Mouse (Mus musculus) MEL (cell line): Measurements from ENCODE around the gene E2f1. TPM values are rescaled to one million over a fixed set of nuclear protein-coding genes. Genes with fewer than 3 reads are reported as not detected.

Source experiments
- DNase-seq: peaks from one replicate; pipeline ENCODE4 v3.0.0; 2011; ENCODE audit warnings: low read depth, low spot score
- H3K27ac ChIP-seq: 2 replicates; pipeline ENCODE4 v1.5.1; 2012; ENCODE audit warnings: low read depth, mild to moderate bottlenecking, control low read depth, low read length, moderate library complexity; ENCODE audit not compliant: control insufficient read depth
- H3K27me3 ChIP-seq, 2 experiments: fragments of 150-350 bp in 1 of 2; sonication (generic) in 1 of 2; 2 replicates each; pipeline ENCODE4 v1.6.1; 2012; ENCODE audit warnings: low read length in 2 of 2, mild to moderate bottlenecking in 2 of 2, improper control_type of control experiment in 1 of 2, moderate library complexity in 1 of 2; ENCODE audit not compliant: insufficient read depth in 2 of 2, control insufficient read depth in 1 of 2
- H3K36me3 ChIP-seq, 2 experiments: 2 replicates each; pipeline ENCODE4 v1.6.1; 2012 to 2014; ENCODE audit warnings: low read length in 2 of 2, improper control_type of control experiment in 1 of 2, inconsistent platforms in 1 of 2, mild to moderate bottlenecking in 1 of 2; ENCODE audit not compliant: insufficient read depth in 2 of 2, control insufficient read depth in 1 of 2
- H3K4me1 ChIP-seq, 2 experiments: fragments of 150-350 bp in 1 of 2; sonication (generic) in 1 of 2; 2 replicates each; pipeline ENCODE4 v1.6.1; 2012; ENCODE audit warnings: low read length in 2 of 2, improper control_type of control experiment in 1 of 2, mild to moderate bottlenecking in 1 of 2; ENCODE audit not compliant: insufficient read depth in 2 of 2, control insufficient read depth in 1 of 2
- H3K4me3 ChIP-seq, 2 experiments: fragments of 150-350 bp in 1 of 2; sonication (generic) in 1 of 2; 2 replicates each; pipeline ENCODE4 v1.5.1; 2012; ENCODE audit warnings: low read depth in 2 of 2, low read length in 2 of 2, mild to moderate bottlenecking in 2 of 2, moderate library complexity in 2 of 2, control low read depth in 1 of 2, improper control_type of control experiment in 1 of 2; ENCODE audit not compliant: control insufficient read depth in 1 of 2, insufficient read depth in 1 of 2
- H3K79me2 ChIP-seq: 2 replicates; pipeline ENCODE4 v1.6.1; 2012; ENCODE audit warnings: mild to moderate bottlenecking, low read length, moderate library complexity; ENCODE audit not compliant: control insufficient read depth, poor library complexity, insufficient read depth
- H3K9ac ChIP-seq: 2 replicates; pipeline ENCODE4 v1.6.1; 2012; ENCODE audit warnings: low read depth, mild to moderate bottlenecking, control low read depth, low read length, moderate library complexity; ENCODE audit not compliant: control insufficient read depth, poor library complexity, severe bottlenecking
- H3K9me3 ChIP-seq: fragments of 150-350 bp; sonication (generic); replicated peaks from 2 replicates; pipeline ENCODE4 v1.6.1; 2012; ENCODE audit warnings: mild to moderate bottlenecking, low read length, improper control_type of control experiment, moderate library complexity; ENCODE audit not compliant: insufficient read depth
- CTCF ChIP-seq, 3 experiments: IDR thresholded peaks in 2 of 3; conservative IDR thresholded peaks in 1 of 3; 2 replicates each; pipeline ENCODE4 v1.5.1; 2011 to 2012; ENCODE audit warnings: low read length in 3 of 3, low read depth in 2 of 3, mild to moderate bottlenecking in 2 of 3, improper control_type of control experiment in 1 of 3, inconsistent platforms in 1 of 3, mixed read lengths in 1 of 3, moderate library complexity in 1 of 3; ENCODE audit not compliant: control insufficient read depth in 1 of 3, insufficient read depth in 1 of 3, poor library complexity in 1 of 3, severe bottlenecking in 1 of 3
- E2F4 ChIP-seq: IDR thresholded peaks from 2 replicates; pipeline ENCODE4 v1.6.1; 2011; ENCODE audit warnings: low read depth, low read length, improper control_type of control experiment, borderline replicate concordance
- EP300 ChIP-seq, 2 experiments: IDR thresholded peaks; 2 replicates each; pipeline ENCODE4 v1.6.1; 2011; ENCODE audit warnings: improper control_type of control experiment in 2 of 2, low read length in 2 of 2, low read depth in 1 of 2, mild to moderate bottlenecking in 1 of 2
- GATA1 ChIP-seq: IDR thresholded peaks from 2 replicates; pipeline ENCODE4 v1.6.1; 2011; ENCODE audit warnings: low read depth, low read length, improper control_type of control experiment
- KAT2A ChIP-seq: conservative IDR thresholded peaks from 2 replicates; pipeline ENCODE4 v1.6.1; 2012; ENCODE audit warnings: low read depth, low read length, improper control_type of control experiment, inconsistent platforms
- MAFK ChIP-seq: IDR thresholded peaks from 2 replicates; pipeline ENCODE4 v1.6.1; 2011; ENCODE audit warnings: low read depth, mild to moderate bottlenecking, low read length, improper control_type of control experiment, borderline replicate concordance
- MAX ChIP-seq: IDR thresholded peaks from 2 replicates; pipeline ENCODE4 v1.6.1; 2011; ENCODE audit warnings: low read length, improper control_type of control experiment
- MAZ ChIP-seq: IDR thresholded peaks from 2 replicates; pipeline ENCODE4 v1.6.1; 2012; ENCODE audit warnings: low read depth, mild to moderate bottlenecking, inconsistent platforms, low read length, improper control_type of control experiment
- MYC ChIP-seq: IDR thresholded peaks from 2 replicates; pipeline ENCODE4 v1.6.1; 2011; ENCODE audit warnings: low read depth, mild to moderate bottlenecking, low read length, improper control_type of control experiment, moderate library complexity
- POLR2AphosphoS5 ChIP-seq: IDR thresholded peaks from 2 replicates; pipeline ENCODE4 v1.6.1; 2012; ENCODE audit warnings: low read depth, borderline replicate concordance, mild to moderate bottlenecking, inconsistent platforms, low read length, moderate library complexity, mixed read lengths
- SIN3A ChIP-seq: IDR thresholded peaks from 2 replicates; pipeline ENCODE4 v1.6.1; 2012; ENCODE audit warnings: low read length, improper control_type of control experiment, inconsistent platforms
- TAL1 ChIP-seq: IDR thresholded peaks from 2 replicates; pipeline ENCODE4 v1.6.1; 2012; ENCODE audit warnings: mild to moderate bottlenecking, inconsistent platforms, low read length, moderate library complexity, mixed read lengths
- TBP ChIP-seq: IDR thresholded peaks from 2 replicates; pipeline ENCODE4 v1.8.0; 2011; ENCODE audit warnings: low read depth, low read length, improper control_type of control experiment
- TCF12 ChIP-seq: IDR thresholded peaks from 2 replicates; pipeline ENCODE4 v1.6.1; 2014; ENCODE audit warnings: low read depth, mild to moderate bottlenecking, inconsistent platforms, low read length, improper control_type of control experiment, moderate library complexity
- UBTF ChIP-seq: IDR thresholded peaks from 2 replicates; pipeline ENCODE4 v1.6.1; 2012; ENCODE audit warnings: low read depth, mild to moderate bottlenecking, inconsistent platforms, low read length, improper control_type of control experiment, moderate library complexity, borderline replicate concordance; ENCODE audit not compliant: insufficient read depth
- USF1 ChIP-seq: IDR thresholded peaks from 2 replicates; pipeline ENCODE4 v1.6.1; 2014; ENCODE audit warnings: low read depth, mild to moderate bottlenecking, inconsistent platforms, low read length, improper control_type of control experiment, moderate library complexity
- USF2 ChIP-seq, 2 experiments: IDR thresholded peaks; 2 replicates each; pipeline ENCODE4 v1.6.1; 2011 to 2012; ENCODE audit warnings: improper control_type of control experiment in 2 of 2, low read length in 2 of 2, borderline replicate concordance in 1 of 2, inconsistent platforms in 1 of 2, low read depth in 1 of 2, mild to moderate bottlenecking in 1 of 2; ENCODE audit not compliant: insufficient read depth in 1 of 2
- ZKSCAN1 ChIP-seq: IDR thresholded peaks from 2 replicates; pipeline ENCODE4 v1.6.1; 2012; ENCODE audit warnings: low read depth, mild to moderate bottlenecking, inconsistent platforms, low read length, improper control_type of control experiment, moderate library complexity
- ZMIZ1 ChIP-seq: IDR thresholded peaks from 2 replicates; pipeline ENCODE4 v1.6.1; 2012; ENCODE audit warnings: low read depth, mild to moderate bottlenecking, inconsistent platforms, low read length, improper control_type of control experiment, moderate library complexity
- ZNF384 ChIP-seq: IDR thresholded peaks from 2 replicates; pipeline ENCODE4 v1.6.1; 2012; ENCODE audit warnings: low read depth, mild to moderate bottlenecking, inconsistent platforms, low read length, improper control_type of control experiment
- polyA plus RNA-seq, 2 experiments: library from polyadenylated mRNA; stranded (reverse) in 1 of 2; unstranded in 1 of 2; fragments of >175 nt in 1 of 2; fragments of >200 nt in 1 of 2; gene quantifications; 2 replicates each; pipeline versions ENCODE4 v1.2.1 to v1.2.4; 2012; ENCODE audit warnings: low replicate concordance in 2 of 2, low read depth in 1 of 2; ENCODE audit not compliant: insufficient read length in 2 of 2, insufficient read depth in 1 of 2, missing spikeins in 1 of 2
- total RNA-seq: library from RNA; depleted of rRNA; stranded (reverse); fragments of 300-350 nt; gene quantifications from 2 replicates; pipeline ENCODE4 v1.2.3, GENCODE M21; 2012

Gene E2f1
- total and polyA plus RNA-seq, 3 experiments, result 17.4 to 41.6 TPM; not detected in 1

DNA sequence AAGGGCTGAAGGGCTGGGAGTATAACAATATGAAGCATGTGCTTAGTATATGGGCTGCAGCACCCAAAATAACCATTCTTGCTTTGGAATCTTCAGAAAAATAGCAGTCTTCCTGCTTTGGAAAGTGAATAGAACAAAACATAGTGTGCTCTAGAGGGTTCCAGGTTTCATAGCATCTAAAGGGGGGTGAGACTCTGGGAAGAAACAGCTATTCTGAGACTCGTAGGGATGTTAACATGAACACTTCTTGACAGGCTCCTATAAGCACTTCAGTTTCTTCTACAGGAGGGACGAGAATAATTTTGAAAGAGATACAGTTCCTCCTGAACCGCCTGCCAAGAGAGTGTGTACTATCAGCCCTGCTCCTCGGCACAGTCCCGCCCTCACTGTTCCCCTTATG, 52.3 kb downstream of the E2f1 start:
- DNase-seq, result no peak

DNA sequence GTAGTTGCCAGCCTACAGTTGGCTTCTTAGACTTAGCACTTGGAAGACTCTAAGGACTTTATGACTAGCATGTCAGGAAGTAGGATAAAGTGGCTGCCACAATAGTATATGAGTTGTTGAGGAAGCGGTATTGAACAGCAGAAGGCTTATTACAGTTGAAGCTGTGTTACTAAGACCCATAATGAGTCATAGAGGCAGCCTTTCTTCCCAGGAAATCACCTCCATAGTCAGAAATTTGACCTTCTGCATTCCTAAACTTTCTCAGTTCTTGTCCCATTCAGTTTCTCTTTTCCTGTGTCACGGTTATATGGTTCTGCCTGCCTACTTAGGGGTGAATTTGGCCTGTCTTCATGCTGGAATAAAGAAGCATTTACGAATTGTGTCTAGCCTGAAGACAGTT, 52.7 kb downstream of the E2f1 start:
- TF ChIP-seq KAT2A (no peak), TAL1 (no peak), ZMIZ1 (no peak), GATA1 (no peak)
- TF ChIP-seq, all 39 proteins: peak for 0
- Histone ChIP-seq H3K36me3 (peaks cover 1 to 6% of the 10 kb centered on the region in 2 experiments), H3K4me1 (peaks cover 0 to 4% of the 10 kb centered on the region in 2 experiments; a peak in 1 of 4 replicates)

More for the DNA sequence above, 52.3 kb downstream of the E2f1 start:
- H3K27ac ChIP-seq, result no peak overlapping the region
- TF ChIP-seq UBTF (no peak), USF2 (IDR thresholded peaks at IDR 0.05; ENCODE audit: borderline replicate concordance in 1 of 2, insufficient read depth in 1 of 2, low read depth in 1 of 2, low read length in 2 of 2) (no peak), KAT2A (no peak), MAZ (no peak), MYC (no peak), ZNF384 (no peak), TCF12 (no peak), MAX (no peak), TBP (no peak), TAL1 (no peak), POLR2AphosphoS5 (no peak), E2F4 (no peak), USF1 (no peak), SIN3A (no peak), CTCF (IDR thresholded peaks at IDR 0.05 in 2 of 3, conservative IDR thresholded peaks at IDR 0.05 in 1 of 3; ENCODE audit: control insufficient read depth in 1 of 3, insufficient read depth in 1 of 3, low read depth in 2 of 3, low read length in 3 of 3, poor library complexity in 1 of 3, severe bottlenecking in 1 of 3) (no peak), EP300 (IDR thresholded peaks at IDR 0.05; ENCODE audit: low read depth in 1 of 2, low read length in 2 of 2) (no peak), ZKSCAN1 (no peak), MAFK (no peak)
- no peaks in the 10 kb centered on the region for H3K9me3 ChIP-seq
- no peaks in the 10 kb centered on the region for H3K79me2 ChIP-seq
- no peak overlapping the region for H3K9ac ChIP-seq
- H3K27me3 ChIP-seq, result no peaks in the 10 kb centered on the region
- H3K4me1 ChIP-seq, result peaks cover 0 to 7% of the 10 kb centered on the region in 2 experiments; a peak in 2 of 4 replicates
- H3K4me3 ChIP-seq, result no peak overlapping the region
- H3K36me3 ChIP-seq, result peaks cover 0 to 10% of the 10 kb centered on the region in 2 experiments

More for the DNA sequence above, 52.7 kb downstream of the E2f1 start:
- no peak overlapping the region for H3K27ac ChIP-seq
- H3K27me3 ChIP-seq, result no peaks in the 10 kb centered on the region
- DNase-seq, result no peak
- H3K4me3 ChIP-seq, result no peak overlapping the region
- no peaks in the 10 kb centered on the region for H3K79me2 ChIP-seq
- no peaks in the 10 kb centered on the region for H3K9me3 ChIP-seq
- H3K9ac ChIP-seq, result no peak overlapping the region
